Mouse (Mus musculus) thymus, postnatal 4 days (tissue): Measurements from ENCODE around the gene Tmem63a.
A peak's percentile ranks its signal among the peaks of the same experiment; 100 is the strongest.
"Not testable (repeated sequence)": the region's sequence is repeated elsewhere in the genome, so short reads cannot be mapped to it uniquely, and the experiment has no call there.

ENCODE experiments used
- DNase-seq: peaks from one replicate; pipeline ENCODE4 v3.0.0; 2021

The Tmem63a gene

DNA sequence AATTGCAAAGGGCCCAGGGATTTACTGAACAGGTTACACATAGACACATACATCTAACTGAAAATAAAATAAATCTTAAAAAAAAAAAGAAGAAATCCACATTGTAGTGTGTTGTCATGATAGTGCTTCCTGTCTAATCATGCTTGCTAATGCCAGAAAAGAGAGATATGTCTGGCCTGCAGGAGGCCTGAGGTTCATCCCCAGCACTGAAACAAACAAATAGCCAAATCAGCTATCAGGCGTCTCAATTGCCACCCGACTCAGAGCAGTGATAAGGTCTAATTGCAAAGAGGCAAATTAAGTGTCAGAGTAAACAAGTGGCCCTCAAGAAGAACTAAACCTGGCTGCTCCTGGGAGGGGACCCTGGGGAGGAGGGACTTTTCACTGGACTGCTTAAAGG lies 12.5 kb upstream of the Tmem63a start:
- DNase-seq: no peak

DNA sequence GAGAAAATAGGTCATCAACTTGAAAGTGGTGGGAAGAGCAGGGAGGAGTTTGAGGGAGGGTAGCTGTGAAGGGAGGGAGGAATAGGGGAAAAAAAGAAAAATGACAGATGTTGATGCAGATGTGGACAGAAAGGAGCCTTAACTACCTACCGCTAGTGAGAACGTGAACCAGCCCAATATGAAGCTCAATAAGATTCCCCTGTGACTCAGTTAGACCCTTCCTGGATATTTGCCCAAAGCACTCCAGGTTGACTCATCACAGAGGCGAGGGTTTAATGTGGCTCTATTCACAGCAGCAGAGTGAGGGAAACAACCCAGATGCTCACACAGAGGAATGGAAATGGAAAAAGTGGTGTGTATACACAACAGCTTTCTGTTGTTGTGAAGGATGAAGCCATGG lies 11.0 kb upstream of the Tmem63a start:
- DNase-seq: no peak

- DNase-seq: no peak
Observed at GRCm38 (mm10) chr1:180933659-180934058, 8.5 kb upstream of the Tmem63a start.

- no peak for DNase-seq
Observed at GRCm38 (mm10) chr1:180934467-180935419, 7.4 kb upstream of the Tmem63a start, which contains the start of gene Lefty1. Gene Lefty1 (plus strand): TSS chr1:180935022.

DNA sequence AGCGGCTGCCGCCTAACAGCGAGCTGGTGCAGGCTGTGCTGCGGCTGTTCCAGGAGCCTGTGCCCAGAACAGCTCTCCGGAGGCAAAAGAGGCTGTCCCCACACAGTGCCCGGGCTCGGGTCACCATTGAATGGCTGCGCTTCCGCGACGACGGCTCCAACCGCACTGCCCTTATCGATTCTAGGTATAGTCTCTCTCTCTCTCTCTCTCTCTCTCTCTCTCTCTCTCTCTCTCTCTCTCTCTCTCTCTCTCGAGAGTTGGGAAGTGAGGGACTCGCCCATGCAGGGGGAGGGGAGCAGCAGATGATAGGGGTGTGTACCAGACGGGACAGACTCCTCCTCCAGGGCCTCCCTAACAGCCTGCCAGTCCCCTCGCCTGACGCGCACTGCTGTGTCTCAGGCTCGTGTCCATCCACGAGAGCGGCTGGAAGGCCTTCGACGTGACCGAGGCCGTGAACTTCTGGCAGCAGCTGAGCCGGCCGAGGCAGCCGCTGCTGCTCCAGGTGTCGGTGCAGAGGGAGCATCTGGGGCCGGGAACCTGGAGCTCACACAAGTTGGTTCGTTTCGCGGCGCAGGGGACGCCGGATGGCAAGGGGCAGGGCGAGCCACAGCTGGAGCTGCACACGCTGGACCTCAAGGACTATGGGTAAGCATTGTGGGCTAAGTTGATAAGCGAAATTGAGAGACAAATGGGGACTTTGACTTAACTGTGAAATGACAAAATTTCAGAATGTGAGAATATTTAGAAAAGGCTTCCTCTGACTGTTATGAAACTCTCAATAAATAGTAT lies 5.3 kb upstream of the Tmem63a start:
- peak; percentile 40 for DNase-seq

GRCm38 (mm10) chr1:180937631-180938030 lies 4.5 kb upstream of the Tmem63a start:
- not testable (repeated sequence) for DNase-seq

DNA sequence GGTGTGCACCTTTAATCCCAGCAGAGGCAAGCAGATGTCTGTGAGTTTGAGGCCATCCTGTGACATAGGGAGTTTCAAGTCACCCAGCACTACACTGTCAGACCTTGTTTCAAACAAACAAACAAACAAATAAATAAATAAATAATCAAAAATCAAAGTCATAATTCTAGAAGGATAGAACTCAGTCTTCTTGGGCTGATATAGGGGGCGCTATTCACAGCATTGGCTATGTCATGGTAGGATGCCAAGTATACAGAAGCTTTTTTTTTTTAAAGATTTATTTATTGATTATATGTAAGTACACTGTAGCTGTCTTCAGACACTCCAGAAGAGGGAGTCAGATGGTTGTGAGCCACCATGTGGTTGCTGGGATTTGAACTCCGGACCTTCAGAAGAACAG lies 3.4 kb upstream of the Tmem63a start:
- not testable (repeated sequence) for DNase-seq

DNA sequence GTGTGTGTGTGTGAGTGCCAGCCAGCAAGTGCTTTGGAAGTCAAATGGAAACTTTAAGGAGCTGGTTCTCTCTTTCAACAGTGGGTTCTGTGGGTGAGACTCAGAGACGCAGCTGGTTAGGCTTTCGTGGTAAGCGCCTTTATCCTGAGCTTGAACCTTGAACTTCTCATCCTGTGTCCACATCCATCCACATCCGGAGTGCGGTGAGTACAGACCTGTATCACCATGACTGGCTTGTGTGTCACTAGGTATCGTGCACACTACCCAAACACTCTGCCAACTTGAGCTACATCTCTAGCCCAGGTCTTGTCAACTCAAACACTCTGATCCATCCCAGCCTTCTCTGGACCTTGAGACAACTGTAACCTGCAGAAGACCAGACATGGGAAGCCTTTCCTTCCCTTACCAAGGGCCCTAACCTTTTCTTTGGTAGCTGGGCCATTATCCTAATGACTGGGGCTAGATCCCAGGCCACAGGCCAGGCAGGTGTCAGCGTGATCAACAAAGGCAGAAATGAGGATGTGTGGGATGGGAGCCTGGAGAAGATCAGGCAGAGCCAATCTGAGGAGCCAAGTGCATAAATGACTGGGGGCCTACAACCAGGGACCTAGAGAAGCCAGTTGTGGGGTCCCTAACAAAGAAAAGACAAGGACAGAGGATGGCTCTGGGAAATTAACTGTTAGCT lies 1.2 kb upstream of the Tmem63a start:
- DNase-seq: no peak

DNA sequence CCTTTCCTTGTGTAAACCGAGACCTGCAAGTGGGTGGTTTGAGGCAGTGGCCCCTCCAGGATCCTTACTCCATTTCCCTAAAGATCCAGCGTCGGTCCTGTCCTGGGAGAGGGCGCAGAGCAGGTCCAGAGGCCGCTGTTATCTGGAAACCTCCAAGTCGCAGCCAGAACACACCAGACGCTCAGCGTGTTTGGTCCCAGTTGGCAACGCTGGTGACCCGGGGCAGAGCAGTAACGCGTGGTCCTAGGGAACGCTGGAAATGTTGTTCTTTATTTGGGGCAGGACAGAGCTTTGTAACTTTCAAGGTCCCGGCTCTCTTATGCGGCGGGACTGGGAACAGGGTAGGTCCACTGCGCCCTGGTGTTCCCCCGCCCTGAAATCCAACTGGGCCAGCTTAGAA lies 418 bp upstream of the Tmem63a start:
- peak; percentile 36 for DNase-seq

- DNase-seq: no peak
Observed at GRCm38 (mm10) chr1:180943032-180943644, 994 bp downstream of the Tmem63a start.

GRCm38 (mm10) chr1:180943896-180944295 lies 1.8 kb downstream of the Tmem63a start:
- DNase-seq: no peak

DNA sequence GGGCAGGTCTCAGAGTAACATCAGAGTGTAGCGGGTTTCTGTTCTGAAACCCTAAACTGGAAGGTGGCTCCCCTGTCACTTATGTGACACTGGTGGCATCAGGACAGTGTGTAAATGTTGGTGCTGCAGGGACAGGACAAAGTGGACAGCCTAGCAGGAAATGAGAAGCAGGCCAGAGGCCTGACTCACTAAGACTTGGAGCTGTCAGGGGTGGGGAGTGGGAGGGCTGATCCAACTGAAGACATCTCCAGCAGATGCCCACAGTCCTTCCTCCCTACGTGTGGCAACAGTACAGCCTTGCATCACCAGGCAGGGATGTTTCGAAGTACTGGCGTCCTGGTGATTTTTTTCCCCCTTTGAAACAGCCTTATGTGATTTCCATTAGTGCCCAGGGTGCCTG lies 2.4 kb downstream of the Tmem63a start:
- DNase-seq: no peak

- DNase-seq: peak; percentile 52
Observed at GRCm38 (mm10) chr1:180945001-180945980, 3.1 kb downstream of the Tmem63a start.

- DNase-seq: no peak
Observed at GRCm38 (mm10) chr1:180946448-180946847, 4.3 kb downstream of the Tmem63a start.

GRCm38 (mm10) chr1:180952085-180952746 lies 10.1 kb downstream of the Tmem63a start:
- DNase-seq: no peak

DNA sequence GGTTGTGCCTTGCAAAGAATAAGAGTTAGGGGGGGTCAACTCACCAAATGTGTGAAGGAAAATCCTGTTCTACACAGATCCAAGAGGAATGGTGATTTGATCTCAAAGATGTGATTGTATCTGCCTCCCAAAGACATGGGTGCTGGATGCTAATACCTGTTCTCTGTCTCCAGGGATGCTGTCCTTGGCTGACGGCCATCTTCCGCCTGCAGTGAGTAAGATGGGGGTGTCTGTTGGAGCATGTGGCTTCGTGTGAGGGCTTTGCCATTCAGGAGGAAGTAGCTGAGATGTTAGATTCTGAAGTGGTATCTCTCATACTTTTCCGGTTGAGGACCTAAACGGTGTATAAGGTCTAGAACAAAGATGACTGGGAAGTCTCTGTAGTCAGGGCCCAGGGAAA lies 10.7 kb downstream of the Tmem63a start:
- no peak for DNase-seq

- no peak for DNase-seq
Observed at GRCm38 (mm10) chr1:180956401-180956800, 14.3 kb downstream of the Tmem63a start.

DNA sequence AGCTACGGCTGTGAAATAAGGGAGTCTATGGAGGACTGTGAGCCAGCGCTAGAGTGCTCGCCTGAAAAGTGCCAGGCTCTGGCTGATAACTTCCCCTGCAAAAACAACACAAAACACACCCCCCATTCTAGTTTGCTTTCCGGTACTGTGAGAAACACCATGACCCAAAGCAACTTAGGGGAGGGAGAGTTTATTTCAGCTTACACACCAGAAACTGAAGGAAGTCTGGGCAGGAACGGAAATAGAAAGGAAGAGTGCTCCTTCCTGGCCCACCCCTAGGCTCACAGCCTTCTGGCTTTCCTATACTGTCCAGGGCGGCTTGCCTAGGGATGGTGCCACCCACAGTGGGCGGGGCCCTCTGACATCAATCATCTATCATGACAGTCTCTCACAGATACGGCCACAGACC lies 14.8 kb downstream of the Tmem63a start:
- DNase-seq: no peak

- DNase-seq: no peak
Observed at GRCm38 (mm10) chr1:180957989-180958388, 15.8 kb downstream of the Tmem63a start.

DNA sequence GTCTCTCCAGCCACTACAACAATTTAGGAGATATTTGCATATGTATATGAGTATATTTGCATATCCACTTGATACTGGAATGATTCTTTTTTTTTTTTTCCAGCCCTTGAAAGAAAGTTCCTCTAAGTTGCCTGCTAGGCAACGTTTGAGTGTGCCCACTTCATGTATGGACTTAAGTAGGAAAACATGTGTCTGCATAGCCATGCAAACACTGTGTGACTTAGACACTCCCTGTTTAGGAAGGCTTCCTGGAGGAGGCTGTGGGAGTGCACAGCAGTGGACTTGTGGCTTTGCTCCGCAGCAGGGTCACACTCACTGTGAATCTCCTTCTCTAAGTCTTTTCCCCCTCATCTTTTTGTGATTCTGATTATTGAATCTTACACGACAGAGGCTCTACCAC lies 16.7 kb downstream of the Tmem63a start:
- no peak for DNase-seq

- DNase-seq: no peak
Observed at GRCm38 (mm10) chr1:180965786-180966185, 23.6 kb downstream of the Tmem63a start.
